Mouse (Mus musculus) adipocyte (in vitro differentiated cells): ENCODE results near the gene Cfap52.

Experiments
- DNase-seq: peaks from one replicate; pipeline ENCODE4 v3.0.0-alpha.2; 2016; ENCODE audit warnings: low spot score

The Cfap52 gene

GRCm38 (mm10) chr11:67926348-67927055, 38.9 kb downstream of the Cfap52 start:
- DNase-seq: no peak

- no peak for DNase-seq
Measured at GRCm38 (mm10) chr11:67925000-67925399, 40.5 kb downstream of the Cfap52 start.

- no peak for DNase-seq
Measured at GRCm38 (mm10) chr11:67923720-67924119, 41.7 kb downstream of the Cfap52 start.

GRCm38 (mm10) chr11:67922755-67923125, 42.7 kb downstream of the Cfap52 start:
- no peak for DNase-seq

- no peak for DNase-seq
Measured at GRCm38 (mm10) chr11:67921827-67922754, 43.4 kb downstream of the Cfap52 start, which contains the start of gene Usp43. Gene Usp43 (minus strand): TSS chr11:67922153.

- no peak for DNase-seq
Measured at GRCm38 (mm10) chr11:67921091-67921826, 44.2 kb downstream of the Cfap52 start.

- DNase-seq: no peak
Measured at GRCm38 (mm10) chr11:67920226-67920960, 45.1 kb downstream of the Cfap52 start.

- no peak for DNase-seq
Measured at GRCm38 (mm10) chr11:67919593-67919992, 45.9 kb downstream of the Cfap52 start.

- DNase-seq: no peak
Measured at GRCm38 (mm10) chr11:67917126-67917525, 48.3 kb downstream of the Cfap52 start.

- no peak for DNase-seq
Measured at GRCm38 (mm10) chr11:67911074-67911473, 54.4 kb downstream of the Cfap52 start.

- DNase-seq: no peak
Measured at GRCm38 (mm10) chr11:67903756-67904155, 61.7 kb downstream of the Cfap52 start.

GRCm38 (mm10) chr11:67897064-67897560, 68.3 kb downstream of the Cfap52 start:
- DNase-seq: peak; percentile 80

- no peak for DNase-seq
Measured at GRCm38 (mm10) chr11:67895641-67896040, 69.8 kb downstream of the Cfap52 start.

GRCm38 (mm10) chr11:67888521-67888920, 76.9 kb downstream of the Cfap52 start:
- DNase-seq: no peak

- no peak for DNase-seq
Measured at GRCm38 (mm10) chr11:67885921-67886320, 79.5 kb downstream of the Cfap52 start.
